Mouse (Mus musculus) MEL (cell line): ENCODE measurements around the gene Cyp21a1.

ENCODE experiments used
- CHD2 ChIP-seq: IDR thresholded peaks from 2 replicates; pipeline ENCODE4 v1.6.1; 2011; ENCODE audit warnings: low read length, improper control_type of control experiment
- CTCF ChIP-seq, 3 experiments: IDR thresholded peaks in 2 of 3; conservative IDR thresholded peaks in 1 of 3; 2 replicates each; pipeline ENCODE4 v1.5.1; 2011 to 2012; ENCODE audit warnings: low read length in 3 of 3, low read depth in 2 of 3, mild to moderate bottlenecking in 2 of 3, improper control_type of control experiment in 1 of 3, inconsistent platforms in 1 of 3, mixed read lengths in 1 of 3, moderate library complexity in 1 of 3; ENCODE audit not compliant: control insufficient read depth in 1 of 3, insufficient read depth in 1 of 3, poor library complexity in 1 of 3, severe bottlenecking in 1 of 3
- ETS1 ChIP-seq: IDR thresholded peaks from 2 replicates; pipeline ENCODE4 v1.6.1; 2012; ENCODE audit warnings: low read depth, mild to moderate bottlenecking, inconsistent platforms, low read length, improper control_type of control experiment, moderate library complexity
- HCFC1 ChIP-seq: IDR thresholded peaks from 2 replicates; pipeline ENCODE4 v1.6.1; 2012; ENCODE audit warnings: low read depth, mild to moderate bottlenecking, inconsistent platforms, low read length, improper control_type of control experiment, moderate library complexity
- JUND ChIP-seq: IDR thresholded peaks from 2 replicates; pipeline ENCODE4 v1.6.1; 2011; ENCODE audit warnings: low read depth, mild to moderate bottlenecking, improper control_type of control experiment, low read length
- KAT2A ChIP-seq: conservative IDR thresholded peaks from 2 replicates; pipeline ENCODE4 v1.6.1; 2012; ENCODE audit warnings: low read depth, low read length, improper control_type of control experiment, inconsistent platforms
- MAFK ChIP-seq: IDR thresholded peaks from 2 replicates; pipeline ENCODE4 v1.6.1; 2011; ENCODE audit warnings: low read depth, mild to moderate bottlenecking, low read length, improper control_type of control experiment, borderline replicate concordance
- MYB ChIP-seq: IDR thresholded peaks from 2 replicates; pipeline ENCODE4 v1.6.1; 2011; ENCODE audit warnings: mild to moderate bottlenecking, low read depth, low read length, improper control_type of control experiment
- POLR2A ChIP-seq, 2 experiments: IDR thresholded peaks; 2 replicates each; pipeline ENCODE4 v1.6.1; 2011 to 2012; ENCODE audit warnings: low read length in 2 of 2, mild to moderate bottlenecking in 2 of 2, control low read depth in 1 of 2, improper control_type of control experiment in 1 of 2, low read depth in 1 of 2, moderate library complexity in 1 of 2; ENCODE audit not compliant: control insufficient read depth in 1 of 2, insufficient read depth in 1 of 2, poor library complexity in 1 of 2
- POLR2AphosphoS2 ChIP-seq: IDR thresholded peaks from 2 replicates; pipeline ENCODE4 v1.6.1; 2011; ENCODE audit warnings: low read length, improper control_type of control experiment
- RAD21 ChIP-seq: IDR thresholded peaks from 2 replicates; pipeline ENCODE4 v1.6.1; 2011; ENCODE audit warnings: mild to moderate bottlenecking, low read depth, low read length, improper control_type of control experiment
- TBP ChIP-seq: IDR thresholded peaks from 2 replicates; pipeline ENCODE4 v1.8.0; 2011; ENCODE audit warnings: low read depth, low read length, improper control_type of control experiment

DNA sequence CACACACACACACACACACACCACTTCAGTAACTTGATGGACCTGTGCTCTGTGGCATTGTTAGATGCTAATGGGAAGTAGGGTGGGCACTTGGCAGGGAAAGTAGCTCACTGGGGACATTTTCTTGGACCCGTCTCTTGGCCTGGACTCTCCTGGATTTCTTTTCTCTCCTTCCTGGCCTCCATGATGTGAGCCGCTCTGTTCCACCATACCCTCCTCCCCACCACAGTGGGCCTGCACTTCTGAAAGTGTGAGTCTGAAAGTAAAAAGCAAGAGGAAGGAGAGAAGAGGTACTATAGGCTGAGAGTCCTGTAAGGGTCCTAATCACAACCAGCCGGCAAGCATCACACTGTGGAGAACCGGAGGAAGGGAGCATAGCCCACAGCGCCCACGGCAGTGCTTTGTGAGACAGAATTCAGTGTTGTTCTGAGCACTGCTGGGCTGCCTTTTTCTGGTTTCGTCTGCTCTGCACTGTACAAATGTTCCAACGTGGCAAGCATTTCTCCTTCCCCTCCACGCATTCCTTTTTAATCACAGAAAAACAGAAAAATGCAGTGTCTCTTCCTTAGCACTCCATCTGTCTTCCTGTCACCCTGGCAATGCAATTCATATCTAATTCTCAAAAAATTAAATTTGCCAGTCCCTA is 26.6 kb downstream of the Cyp21a1 start:
- TF ChIP-seq CHD2 (no peak), RAD21 (no peak), POLR2AphosphoS2 (no peak), CTCF (IDR thresholded peaks at IDR 0.05 in 2 of 3, conservative IDR thresholded peaks at IDR 0.05 in 1 of 3; ENCODE audit: control insufficient read depth in 1 of 3, insufficient read depth in 1 of 3, low read depth in 2 of 3, low read length in 3 of 3, poor library complexity in 1 of 3, severe bottlenecking in 1 of 3) (no peak), KAT2A (no peak), ETS1 (no peak), HCFC1 (no peak), JUND (no peak), TBP (no peak), POLR2A (IDR thresholded peaks at IDR 0.05; ENCODE audit: control insufficient read depth in 1 of 2, insufficient read depth in 1 of 2, low read depth in 1 of 2, low read length in 2 of 2, poor library complexity in 1 of 2) (no peak), MAFK (no peak), MYB (no peak)
